Mouse (Mus musculus) 416B (cell line): Measurements from ENCODE around the gene Rnf31.

Experiments
- DNase-seq: peaks from one replicate; pipeline ENCODE4 v3.0.0; 2011; ENCODE audit warnings: low read depth

The Rnf31 gene

GRCm38 (mm10) chr14:55577871-55578667 is 13.4 kb upstream of the Rnf31 start, which contains the start of gene Psme1:
Gene Psme1, plus strand, starts transcription at chr14:55578123.
- peak; percentile 88 for DNase-seq

GRCm38 (mm10) chr14:55578668-55579269 is 12.7 kb upstream of the Rnf31 start:
- peak; percentile 77 for DNase-seq

- DNase-seq: no peak
These were observed 11.7 kb upstream of the Rnf31 start for GRCm38 (mm10) chr14:55579511-55580496.

GRCm38 (mm10) chr14:55580731-55581130 is 10.8 kb upstream of the Rnf31 start:
- DNase-seq: no peak

- peak; percentile 34 for DNase-seq
These were observed 9.4 kb upstream of the Rnf31 start for GRCm38 (mm10) chr14:55581981-55582681.

- no peak for DNase-seq
These were observed 7.2 kb upstream of the Rnf31 start for GRCm38 (mm10) chr14:55584303-55584701.

- DNase-seq: peak; percentile 84
These were observed 6.6 kb upstream of the Rnf31 start, which contains the start of gene Emc9 for GRCm38 (mm10) chr14:55584702-55585565. Gene Emc9, minus strand, starts transcription at chr14:55585302.

- DNase-seq: no peak
These were observed 5.9 kb upstream of the Rnf31 start for GRCm38 (mm10) chr14:55585566-55585960.

GRCm38 (mm10) chr14:55586149-55586548 is 5.4 kb upstream of the Rnf31 start:
- peak; percentile 84 for DNase-seq

- no peak for DNase-seq
These were observed 2.2 kb upstream of the Rnf31 start for GRCm38 (mm10) chr14:55589271-55589670.

- peak; percentile 57 for DNase-seq
These were observed 1.6 kb upstream of the Rnf31 start for GRCm38 (mm10) chr14:55589771-55590448.

GRCm38 (mm10) chr14:55590748-55591330 is 669 bp upstream of the Rnf31 start, which contains the start of gene Psme2:
Gene Psme2, minus strand, starts transcription at chr14:55591113.
- DNase-seq: peak; percentile 99

GRCm38 (mm10) chr14:55592226-55592625 is 718 bp downstream of the Rnf31 start:
- no peak for DNase-seq

- DNase-seq: no peak
These were observed 4.7 kb downstream of the Rnf31 start for GRCm38 (mm10) chr14:55596036-55596690.

GRCm38 (mm10) chr14:55598521-55599390 is 7.2 kb downstream of the Rnf31 start:
- DNase-seq: no peak

GRCm38 (mm10) chr14:55603271-55603632 is 11.7 kb downstream of the Rnf31 start, which contains the start of gene Irf9:
Gene Irf9, plus strand, starts transcription at chr14:55603571.
- DNase-seq: no peak

- peak; percentile 97 for DNase-seq
These were observed 12.4 kb downstream of the Rnf31 start for GRCm38 (mm10) chr14:55603633-55604576.
